Mouse (Mus musculus) bone marrow, adult 2 months (tissue): ENCODE results near the gene Srrm4. TPM values are rescaled to one million over a fixed set of nuclear protein-coding genes. Genes with fewer than 3 reads are reported as not detected.

Experiments
- H3K27ac ChIP-seq: fragments of 200-500 bp; 2 replicates; pipeline ENCODE4 v1.5.1; 2012; ENCODE audit warnings: low read depth, mild to moderate bottlenecking, control low read depth, inconsistent platforms, low read length; ENCODE audit not compliant: control insufficient read depth, poor library complexity, insufficient read depth
- H3K4me1 ChIP-seq: fragments of 200-500 bp; 2 replicates; pipeline ENCODE4 v1.6.1; 2011; ENCODE audit warnings: low read length; ENCODE audit not compliant: control insufficient read depth, insufficient read depth
- H3K4me3 ChIP-seq: fragments of 200-500 bp; replicated peaks from 2 replicates; pipeline ENCODE3; 2011; ENCODE audit warnings: mild to moderate bottlenecking, low read depth, low read length, control low read depth; ENCODE audit not compliant: control insufficient read depth
- CTCF ChIP-seq: fragments of 200-500 bp; IDR thresholded peaks from 2 replicates; pipeline ENCODE4 v1.5.1; 2011; ENCODE audit warnings: low read length, control low read depth; ENCODE audit not compliant: control insufficient read depth, insufficient read depth
- POLR2A ChIP-seq: fragments of 200-500 bp; IDR thresholded peaks from 2 replicates; pipeline ENCODE4 v1.6.1; 2011; ENCODE audit warnings: low read depth, mild to moderate bottlenecking, control low read depth, low read length, borderline replicate concordance; ENCODE audit not compliant: control insufficient read depth
- WGBS: fragments of 180-500 bp; shearing (Covaris S2); methylation state at CpG from one replicate; pipeline ENCODE4 v1.1.7; 2018; 5-methylcytosine and 5-hydroxymethylcytosine counted together
- polyA plus RNA-seq: library from polyadenylated mRNA; stranded (reverse); fragments of >200 nt; gene quantifications from 2 replicates; pipeline ENCODE4 v1.2.4, GENCODE M21; 2011; ENCODE audit warnings: low replicate concordance; ENCODE audit not compliant: missing spikeins, insufficient read depth, insufficient read length

The Srrm4 gene
- polyA plus RNA-seq, 1 experiment = 0.30 TPM

DNA sequence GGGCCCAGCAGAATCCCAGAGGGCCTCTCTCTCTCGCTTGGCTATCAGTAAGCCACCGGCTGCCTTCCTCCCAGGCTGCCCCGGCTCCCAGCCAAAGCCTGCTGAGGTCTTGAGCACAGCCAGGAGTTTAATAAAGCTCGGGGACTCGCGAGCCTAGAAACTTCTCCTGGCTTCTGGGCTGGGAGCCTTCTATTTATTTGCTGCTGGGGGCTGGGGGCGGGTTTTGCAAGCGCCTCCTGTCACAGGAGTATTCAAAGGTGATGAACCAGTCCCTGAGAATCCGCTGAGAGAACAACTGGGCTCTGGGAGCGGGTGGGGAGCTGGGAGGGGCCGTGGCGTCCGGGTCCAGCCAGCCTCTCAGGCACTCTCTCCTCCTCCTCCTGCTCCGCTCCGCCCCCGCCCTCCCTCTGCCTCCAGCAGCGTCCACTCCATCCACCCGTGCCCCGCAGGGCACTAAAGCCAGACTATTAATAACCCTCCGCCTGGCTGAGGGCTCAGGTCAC, 168.9 kb downstream of the Srrm4 start, which contains the start of gene Hspb8:
TSS of gene Hspb8 (minus strand) at position 166 of the 503 bp plus-strand sequence.
- 3% methylated on average over 20 of the region's 20 CpGs for WGBS
- TF ChIP-seq POLR2A (no peak), CTCF (no peak)
- no peak within 1 kb of the TSS for H3K27ac ChIP-seq
- no peaks in the 10 kb centered on the region for H3K4me1 ChIP-seq
- no peak within 1 kb of the TSS for H3K4me3 ChIP-seq

DNA sequence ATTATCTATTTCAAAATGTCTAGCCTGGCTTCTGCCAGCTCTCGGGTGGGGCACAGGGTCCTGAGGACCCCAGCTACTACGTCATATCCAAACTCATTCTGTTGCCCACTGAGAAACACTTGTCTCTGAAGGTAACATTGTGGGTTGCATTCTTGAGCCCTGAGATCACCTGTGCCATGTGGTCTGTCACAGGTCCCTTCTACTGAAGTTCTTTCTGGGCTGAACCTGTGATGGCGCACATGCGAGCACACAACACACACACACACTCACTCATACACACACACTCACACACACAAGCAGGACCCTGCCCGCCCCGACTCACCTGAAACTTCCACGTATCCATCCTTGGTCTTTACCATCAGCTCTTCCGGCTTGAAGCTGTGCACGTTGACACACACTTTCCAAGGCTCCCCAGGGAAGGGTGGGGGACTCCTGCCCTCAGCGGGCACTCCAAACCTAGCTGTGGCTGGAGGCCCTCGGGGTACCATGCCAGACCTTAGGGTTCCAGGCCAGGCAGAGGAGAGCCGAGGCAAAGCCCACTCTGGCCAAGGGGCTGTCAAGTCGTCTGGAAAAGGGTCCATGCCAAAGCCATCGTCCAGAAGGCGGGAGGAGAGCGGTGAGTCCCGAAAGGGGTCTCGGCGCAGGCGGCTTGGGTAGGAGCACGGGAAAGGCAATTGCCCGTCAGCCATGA, 169.7 kb downstream of the Srrm4 start:
- TF ChIP-seq CTCF = no peak
- TF ChIP-seq POLR2A = no peak
- no peak overlapping the region for H3K4me3 ChIP-seq
- WGBS = 67% methylated on average over 22 of the region's 22 CpGs
- H3K4me1 ChIP-seq = no peaks in the 10 kb centered on the region
- H3K27ac ChIP-seq = no peak overlapping the region

DNA sequence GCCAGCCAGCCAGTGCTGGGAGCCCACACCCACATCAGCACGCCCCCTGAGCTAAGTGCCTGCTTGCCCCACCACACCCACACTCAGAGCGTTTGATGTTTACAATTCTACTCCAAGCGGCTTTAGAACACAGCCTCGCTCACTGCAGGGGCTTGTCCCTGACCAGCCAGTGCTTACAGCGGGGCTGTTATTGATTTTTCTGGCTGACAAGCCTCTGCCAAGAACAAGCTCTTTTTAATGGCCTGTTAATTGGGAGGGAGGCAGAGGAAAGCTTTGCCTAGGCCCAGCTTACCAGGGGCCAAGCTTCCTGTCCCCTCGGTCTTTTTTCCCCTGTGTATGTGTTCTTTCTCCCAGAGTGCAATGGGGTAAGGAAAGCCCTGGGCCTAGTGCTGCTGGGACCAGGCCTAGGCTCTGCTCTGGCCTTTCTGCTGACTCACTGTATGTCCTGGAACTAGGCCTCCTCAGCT, 170.8 kb downstream of the Srrm4 start:
- 56% methylated on average over 6 of the region's 6 CpGs for WGBS
- no peak overlapping the region for H3K4me3 ChIP-seq
- H3K27ac ChIP-seq = no peak overlapping the region

DNA sequence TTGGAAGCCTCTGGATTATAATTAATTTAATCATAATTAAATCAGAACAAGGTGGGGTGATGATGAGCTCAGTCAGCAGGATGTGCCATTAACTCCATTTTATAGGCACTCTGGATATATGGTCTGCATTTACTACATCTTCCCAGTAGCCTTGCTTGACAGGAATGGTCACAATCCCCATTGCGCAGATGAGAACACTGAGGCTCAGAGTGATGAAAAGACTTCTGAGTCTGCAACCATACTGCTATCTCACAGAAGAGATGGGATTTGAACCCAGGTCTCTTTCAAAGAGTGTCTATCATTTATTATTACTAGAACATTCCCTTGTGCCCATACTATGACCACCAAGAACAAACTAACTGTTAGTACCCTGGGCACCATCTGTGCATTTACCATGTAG, 171.4 kb downstream of the Srrm4 start:
- H3K4me3 ChIP-seq = no peak overlapping the region
- TF ChIP-seq POLR2A (no peak), CTCF (no peak)
- no peaks in the 10 kb centered on the region for H3K4me1 ChIP-seq
- no peak overlapping the region for H3K27ac ChIP-seq
- WGBS = 96% methylated on average over 1 of the region's 1 CpGs

More for the DNA sequence above, 170.8 kb downstream of the Srrm4 start:
- H3K4me1 ChIP-seq = no peaks in the 10 kb centered on the region
- no peak for TF ChIP-seq CTCF
- no peak for TF ChIP-seq POLR2A

DNA sequence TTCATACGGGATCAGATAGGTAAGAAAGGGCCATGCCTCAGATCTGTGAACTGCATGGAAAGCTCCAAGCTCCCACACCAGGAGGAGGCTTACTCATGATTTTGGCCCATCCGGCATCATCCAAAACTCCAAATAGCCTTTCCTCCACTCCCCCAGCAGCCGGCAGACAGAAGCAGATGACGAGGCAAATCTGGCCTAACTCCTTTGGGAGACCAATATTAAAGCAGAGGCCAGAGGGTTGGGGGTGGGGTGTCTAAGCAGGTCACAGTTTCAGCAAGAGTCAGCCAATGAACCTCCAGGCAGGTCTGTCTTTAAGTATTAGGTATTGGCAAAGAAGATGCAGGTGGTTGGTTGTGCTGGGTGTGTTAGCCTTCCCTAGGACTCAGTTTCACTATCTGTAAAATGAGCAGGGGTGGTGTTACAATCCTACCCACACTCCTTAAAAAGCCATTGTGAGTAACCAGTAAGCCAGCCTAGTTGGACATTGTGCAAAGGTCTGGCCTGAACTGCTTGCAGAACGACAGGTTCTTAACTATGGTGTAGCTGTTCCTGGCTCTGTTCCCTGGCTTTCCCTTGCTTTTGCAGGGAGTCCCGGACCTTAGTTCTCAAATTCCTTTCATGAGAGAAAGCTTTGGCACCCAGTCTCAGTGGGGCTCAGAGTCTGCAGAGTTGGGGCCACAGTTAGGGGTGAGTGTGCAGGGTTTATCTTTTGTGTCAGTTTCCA, 172.1 kb downstream of the Srrm4 start:
- H3K27ac ChIP-seq = no peak overlapping the region
- no peak overlapping the region for H3K4me3 ChIP-seq
- WGBS = 82% methylated on average over 6 of the region's 6 CpGs
- no peaks in the 10 kb centered on the region for H3K4me1 ChIP-seq
- TF ChIP-seq POLR2A (no peak), CTCF (no peak)

DNA sequence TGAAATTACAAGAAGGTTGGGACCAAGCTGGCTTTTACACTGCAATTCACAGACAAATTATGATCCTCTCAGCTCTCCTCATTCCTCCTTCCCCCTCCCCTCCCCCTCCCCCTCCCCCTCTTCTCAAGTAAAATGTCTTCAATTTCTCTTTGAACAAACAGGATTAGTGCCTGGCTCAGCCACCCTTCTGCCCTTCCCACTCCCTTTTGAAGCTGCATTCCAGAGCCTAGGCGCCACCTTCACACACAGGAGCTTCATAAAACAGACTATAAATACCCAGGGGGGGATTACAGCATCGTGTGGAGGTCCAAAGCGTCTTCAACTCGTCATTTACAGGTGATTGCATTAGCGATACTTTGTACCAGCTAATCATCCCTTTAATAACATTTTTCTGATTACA, 175.4 kb downstream of the Srrm4 start:
- H3K4me1 ChIP-seq = no peaks in the 10 kb centered on the region
- 56% methylated on average over 5 of the region's 5 CpGs for WGBS
- H3K4me3 ChIP-seq = no peak overlapping the region
- H3K27ac ChIP-seq = no peak overlapping the region
- TF ChIP-seq POLR2A (no peak), CTCF (no peak)

DNA sequence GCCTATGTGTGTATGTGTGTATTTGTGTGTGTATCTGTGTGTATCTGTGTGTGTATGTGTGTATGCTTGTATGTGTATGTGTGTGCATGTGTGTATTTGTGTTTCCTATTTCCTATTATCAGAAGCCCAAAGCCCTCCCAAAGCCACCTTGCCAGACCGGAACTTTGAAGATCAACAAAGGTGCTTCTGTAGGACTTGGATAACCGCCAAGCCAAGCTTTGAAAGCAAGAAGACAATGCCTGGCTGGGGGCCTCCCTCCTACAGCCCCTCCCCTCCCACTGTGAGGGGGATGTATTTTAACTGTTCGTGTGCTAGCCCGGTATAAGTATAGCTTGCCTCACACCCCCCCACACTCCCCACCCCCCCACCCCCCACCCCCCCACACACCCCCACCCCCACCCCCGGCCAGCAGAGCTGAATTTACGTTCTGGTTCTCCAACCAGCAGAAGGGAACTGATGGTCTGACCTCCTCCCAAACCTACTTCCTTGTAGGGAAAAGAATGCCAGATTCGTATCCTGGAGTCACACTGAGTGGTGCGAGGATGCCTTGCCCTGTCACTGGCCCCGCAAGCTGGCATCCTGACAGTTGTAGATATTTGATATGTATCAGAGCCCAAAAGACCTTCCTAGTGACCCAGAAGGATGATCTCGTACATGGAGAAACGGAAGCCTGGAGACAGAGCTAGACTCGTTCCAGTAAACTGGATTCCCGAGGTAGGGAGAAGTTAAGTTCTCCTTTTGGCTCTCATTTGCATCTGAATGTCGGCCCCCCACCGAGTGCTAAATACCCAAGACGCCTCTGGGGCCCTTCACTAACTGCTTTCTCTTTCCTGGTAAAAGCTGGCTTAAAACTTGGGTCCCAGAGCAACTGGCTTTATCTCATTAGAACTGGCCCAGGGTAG, 181.7 kb downstream of the Srrm4 start:
- no peaks in the 10 kb centered on the region; the same call in 1 of the 2 replicates for H3K4me1 ChIP-seq
- WGBS = 29% methylated on average over 16 of the region's 16 CpGs

DNA sequence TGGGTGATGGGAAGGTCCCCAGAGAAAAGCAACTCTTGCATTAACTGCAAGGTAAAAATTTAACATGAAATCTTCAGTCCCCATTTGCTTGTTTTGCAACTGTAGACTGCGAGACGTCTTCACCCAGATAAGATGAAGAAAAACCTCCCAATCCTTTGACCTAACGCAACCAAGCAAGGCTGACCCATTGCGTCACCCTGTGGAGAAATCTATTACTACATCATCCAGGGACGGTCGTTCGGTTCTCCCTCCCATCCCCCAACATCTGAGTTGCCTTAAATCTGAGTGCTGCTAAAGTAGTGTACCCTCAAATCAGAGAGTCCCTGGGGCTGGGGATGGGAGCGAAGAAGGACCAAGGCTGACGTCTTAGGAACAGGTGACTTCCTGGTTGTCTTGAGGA, 182.7 kb downstream of the Srrm4 start:
- WGBS = 49% methylated on average over 9 of the region's 9 CpGs
- no peaks in the 10 kb centered on the region; the same call in 1 of the 2 replicates for H3K4me1 ChIP-seq
- no peak overlapping the region for H3K27ac ChIP-seq
- TF ChIP-seq CTCF = no peak
- no peak for TF ChIP-seq POLR2A
- H3K4me3 ChIP-seq = no peak overlapping the region

More for the DNA sequence above, 181.7 kb downstream of the Srrm4 start:
- TF ChIP-seq POLR2A (no peak), CTCF (no peak)
- H3K4me3 ChIP-seq = no peak overlapping the region
- no peak overlapping the region for H3K27ac ChIP-seq

DNA sequence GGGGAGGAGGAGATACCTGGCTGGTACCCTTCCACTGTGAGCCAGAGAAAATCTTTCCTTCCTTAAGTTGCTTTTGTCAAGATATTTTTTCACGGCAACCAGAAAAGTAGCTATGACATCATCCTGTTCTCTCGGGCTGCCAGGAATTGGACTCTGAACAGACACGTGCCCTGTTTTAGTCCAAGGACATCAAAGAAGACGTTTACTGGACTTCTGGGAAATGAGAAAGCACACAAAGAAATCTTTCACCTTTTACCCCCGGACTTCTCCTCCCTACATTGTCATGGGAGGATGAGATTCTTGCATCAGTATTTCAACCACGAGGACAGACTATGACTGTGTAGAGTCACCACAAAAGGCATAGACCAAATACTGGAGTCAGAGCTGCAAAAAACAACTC, 183.7 kb downstream of the Srrm4 start:
- H3K27ac ChIP-seq = no peak overlapping the region
- WGBS = 33% methylated on average over 6 of the region's 6 CpGs
- no peak overlapping the region for H3K4me3 ChIP-seq
- TF ChIP-seq CTCF (no peak), POLR2A (no peak)
- H3K4me1 ChIP-seq = no peaks in the 10 kb centered on the region; the same call in 1 of the 2 replicates
